Mouse (Mus musculus) gastrocnemius, postnatal 36 days (tissue): ENCODE data around the gene 4833423E24Rik. TPM values are rescaled to one million over a fixed set of nuclear protein-coding genes. Genes with fewer than 3 reads are reported as not detected.

Source experiments
- DNase-seq, 2 experiments: peaks; one replicate each; pipeline ENCODE4 v3.0.0; 2022
- intact Hi-C: fragments of 180-260 bp; cut with DNase I; formaldehyde crosslinking; loops from one replicate; pipeline ENCODE4 v1.15.1; 2025
- long read RNA-seq, 2 experiments: library from polyadenylated mRNA; stranded (forward); transcript quantifications; one replicate each; pipeline ENCODE4 v2.0.0; 2021
- total RNA-seq, 2 experiments: library from RNA; stranded (reverse); gene quantifications; 2 replicates each; pipeline ENCODE4 v1.2.3; 2021

Gene 4833423E24Rik
- total RNA-seq, result not detected
- long read RNA-seq, experiment 1, result 0 reads
- long read RNA-seq, experiment 2, result 0 reads

DNA sequence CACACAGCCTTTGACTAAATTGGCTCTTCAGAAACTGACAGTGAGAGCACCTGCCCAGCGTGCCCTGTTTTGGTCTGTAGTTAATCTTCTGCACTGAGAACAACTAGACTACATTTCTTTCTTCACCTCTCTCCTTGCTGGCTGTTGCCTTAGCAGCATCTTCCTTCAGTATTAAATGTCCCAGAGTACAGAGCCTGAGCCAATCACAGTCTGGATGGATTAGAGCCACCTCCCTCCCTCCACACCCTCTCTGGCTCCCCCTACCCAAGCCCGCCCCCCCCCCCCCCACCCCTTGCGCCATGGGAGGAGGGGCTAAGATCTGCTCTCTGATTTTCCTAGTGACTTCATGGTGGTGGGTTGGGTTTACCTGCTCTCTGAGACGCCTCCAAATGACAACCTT is at the start of gene 4833423E24Rik:
Gene 4833423E24Rik (minus strand): TSS at position 146 of the 400 bp plus-strand sequence.
- DNase-seq, result no peak
- intact Hi-C loops, result no loop called here

DNA sequence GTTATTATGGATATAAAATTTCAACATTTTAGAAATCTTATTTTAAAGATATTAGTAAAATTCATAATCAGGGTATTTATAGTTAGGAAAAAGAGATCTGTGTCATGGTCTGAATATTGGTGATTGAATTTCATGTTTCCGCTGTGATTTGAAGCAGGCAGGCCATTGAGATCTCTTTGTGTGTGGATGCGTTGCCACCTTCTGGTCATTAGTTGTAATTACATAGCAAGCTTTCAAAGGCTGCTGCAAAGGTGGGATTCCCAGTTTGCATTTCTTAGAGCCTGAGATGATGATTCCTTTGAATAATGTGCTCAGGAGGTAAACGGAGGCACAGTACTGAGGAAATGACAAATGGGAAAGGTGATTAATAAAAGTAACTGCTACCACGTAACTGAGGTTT is 42.4 kb upstream of the 4833423E24Rik start:
- intact Hi-C loops, result loop anchor here (5.0 kb wide), 2 partner anchors 314 to 439 kb away; no protein-coding TSS in a partner anchor
- DNase-seq, result no peak

DNA sequence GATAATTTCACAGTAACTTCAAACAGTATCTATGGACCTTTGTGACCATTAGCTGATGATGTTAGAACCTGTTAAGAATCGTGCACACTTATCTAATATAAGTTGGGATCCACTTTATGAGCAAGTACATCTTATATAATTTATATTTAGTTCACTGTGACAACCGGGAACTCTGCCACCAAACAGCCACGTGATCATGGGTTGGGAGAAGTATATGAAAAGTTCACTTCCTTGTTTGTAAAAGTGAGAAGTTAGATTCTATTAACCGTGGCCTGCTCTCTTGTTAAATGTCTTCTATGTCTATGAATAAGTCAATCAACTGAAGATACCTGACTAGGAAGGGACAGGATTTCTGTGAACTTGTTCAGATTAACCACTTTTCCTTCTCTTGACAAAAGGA is 41.4 kb upstream of the 4833423E24Rik start:
- intact Hi-C loops, result loop anchor here (5.0 kb wide), 2 partner anchors 313 to 438 kb away; no protein-coding TSS in a partner anchor

DNA sequence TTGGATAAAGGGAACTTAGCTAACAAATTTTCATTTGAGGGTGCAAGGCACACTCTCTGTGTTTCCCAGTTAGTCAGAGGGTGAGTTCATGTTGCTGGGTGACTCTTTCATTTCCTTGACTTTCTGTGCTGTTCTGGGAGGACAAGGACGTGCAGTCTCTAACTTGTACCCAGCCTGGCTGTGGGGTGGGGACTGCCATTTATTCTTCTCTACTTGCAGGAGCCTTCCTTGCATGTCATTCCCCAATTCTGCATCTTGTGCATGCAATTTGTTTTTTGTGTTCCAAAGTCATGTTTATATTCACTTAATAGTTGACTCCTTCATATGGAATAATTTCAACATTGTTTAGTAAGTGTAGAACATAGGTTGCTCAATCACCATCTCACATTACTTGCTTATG is 36.0 kb upstream of the 4833423E24Rik start:
- DNase-seq, result no peak

More for the DNA sequence above, 41.4 kb upstream of the 4833423E24Rik start:
- no peak for DNase-seq

DNA sequence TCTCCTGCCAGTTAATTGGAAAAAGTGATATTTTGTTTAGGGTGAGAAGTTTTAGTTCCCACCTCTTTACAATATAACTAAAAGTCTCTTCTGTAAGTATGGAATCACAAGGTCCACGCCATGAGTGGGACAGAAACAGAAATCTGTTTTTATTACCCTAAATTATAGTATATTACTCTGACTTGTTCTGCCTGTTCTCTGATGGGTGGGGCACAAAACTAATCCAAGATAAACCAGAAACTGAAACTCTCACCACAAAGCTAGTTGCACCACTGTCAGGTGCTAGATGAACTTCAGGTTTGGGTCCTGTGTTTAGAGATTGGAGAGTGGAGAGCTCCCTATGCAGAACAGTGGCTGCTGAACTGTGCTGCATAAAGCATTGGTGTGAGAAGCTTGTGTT is 15.1 kb upstream of the 4833423E24Rik start:
- no peak for DNase-seq
- intact Hi-C loops, result no loop called here

More for the DNA sequence above, 36.0 kb upstream of the 4833423E24Rik start:
- intact Hi-C loops, result no loop called here

DNA sequence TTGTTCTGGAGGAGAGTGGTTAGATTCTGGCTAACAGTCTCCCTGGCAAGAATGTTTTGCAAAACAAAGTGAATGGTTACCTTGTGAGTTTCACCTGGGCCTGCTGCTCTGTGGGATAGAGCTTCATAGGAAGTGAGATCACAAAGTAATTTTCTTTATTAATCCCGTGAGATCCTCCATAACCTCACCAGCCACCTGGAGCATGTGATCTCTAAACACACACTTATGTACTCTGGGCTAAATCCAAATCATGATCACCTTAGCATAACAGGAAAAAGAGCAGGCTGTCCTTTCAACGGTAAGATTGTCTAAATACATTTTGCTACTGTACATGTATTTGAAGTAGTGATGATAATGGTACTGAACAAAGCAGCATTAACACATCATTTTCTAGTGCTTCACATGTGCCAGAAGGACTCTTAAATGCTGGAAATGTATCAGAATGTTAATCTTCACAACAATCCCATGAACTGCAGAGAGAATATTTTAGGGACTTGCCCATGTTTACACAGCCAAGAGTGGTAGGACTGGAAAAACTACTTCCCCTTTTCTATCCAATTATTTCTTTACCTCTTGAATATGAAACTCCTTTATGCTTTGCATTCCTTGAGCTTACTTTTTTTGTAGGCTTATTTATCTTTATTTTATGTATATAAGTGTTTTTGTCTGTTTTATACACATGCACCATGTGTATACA is 13.4 kb upstream of the 4833423E24Rik start:
- no peak for DNase-seq
- intact Hi-C loops, result no loop called here

DNA sequence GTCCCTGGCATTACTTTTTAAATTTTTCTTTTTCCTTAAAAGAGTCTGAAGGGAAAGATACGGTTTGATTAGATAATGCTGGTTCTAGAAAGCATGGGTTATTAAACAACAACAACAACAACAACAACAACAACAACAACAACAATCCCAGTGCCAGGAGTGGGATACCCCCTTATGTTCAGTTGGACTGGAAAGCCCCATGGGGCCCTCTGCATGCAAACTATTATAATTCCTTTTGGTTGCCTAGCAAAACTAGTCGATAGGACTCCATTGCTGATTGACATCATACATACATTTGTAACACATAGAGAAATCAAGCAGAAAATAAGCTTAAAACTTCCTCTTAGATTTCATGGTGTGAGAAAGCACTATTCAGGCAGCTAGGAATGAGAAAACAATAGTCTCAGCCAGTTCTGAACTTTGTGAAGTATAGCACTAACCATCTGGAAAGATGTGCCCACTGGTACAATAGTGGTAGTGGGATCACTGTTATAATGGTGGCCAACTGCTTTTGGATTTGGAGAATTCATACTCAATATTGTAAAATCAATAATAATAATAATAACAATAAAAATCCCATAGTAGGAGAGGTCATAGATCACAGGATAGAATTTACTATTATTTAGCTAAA is 4.2 kb upstream of the 4833423E24Rik start:
- no peak for DNase-seq
- intact Hi-C loops, result no loop called here

DNA sequence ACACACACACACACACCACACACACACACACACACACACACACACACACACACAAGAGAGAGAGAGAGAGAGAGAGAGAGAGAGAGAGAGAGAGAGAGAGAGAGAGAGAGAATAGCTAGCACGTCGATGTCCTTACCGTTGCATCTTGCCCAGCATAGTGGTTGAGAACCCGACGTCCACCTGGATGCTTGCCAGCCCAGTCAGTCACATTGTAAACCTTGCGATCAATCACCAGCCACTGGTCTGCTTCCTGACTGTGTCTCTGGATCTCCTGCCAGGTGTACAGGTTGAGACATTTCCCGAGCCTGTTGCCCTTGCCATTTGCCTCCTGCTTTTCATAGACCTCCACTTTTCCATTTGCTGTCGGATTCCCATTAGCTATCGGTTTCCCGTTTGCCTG is 532 bp downstream of the 4833423E24Rik start:
- intact Hi-C loops, result no loop called here
- no peak for DNase-seq

DNA sequence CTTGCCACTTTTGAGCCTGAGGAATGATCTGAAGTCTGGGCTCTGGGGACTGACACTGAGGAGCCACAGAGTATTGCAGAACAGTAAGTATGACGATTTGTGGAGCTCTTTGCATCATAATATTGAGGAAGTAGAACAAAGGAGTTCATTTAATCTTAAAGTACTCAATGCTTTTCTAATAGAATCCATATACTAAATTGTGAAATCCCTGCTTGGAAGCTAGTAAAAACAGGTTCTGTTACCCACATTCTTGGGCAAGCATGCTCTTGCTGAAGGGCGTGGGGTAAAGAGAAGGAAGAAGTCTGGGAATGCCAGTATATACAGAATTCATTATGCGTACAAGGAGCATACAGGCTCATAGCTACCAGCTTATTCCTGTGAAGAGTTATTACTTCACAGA is 8.4 kb downstream of the 4833423E24Rik start:
- DNase-seq, result no peak
- intact Hi-C loops, result no loop called here

DNA sequence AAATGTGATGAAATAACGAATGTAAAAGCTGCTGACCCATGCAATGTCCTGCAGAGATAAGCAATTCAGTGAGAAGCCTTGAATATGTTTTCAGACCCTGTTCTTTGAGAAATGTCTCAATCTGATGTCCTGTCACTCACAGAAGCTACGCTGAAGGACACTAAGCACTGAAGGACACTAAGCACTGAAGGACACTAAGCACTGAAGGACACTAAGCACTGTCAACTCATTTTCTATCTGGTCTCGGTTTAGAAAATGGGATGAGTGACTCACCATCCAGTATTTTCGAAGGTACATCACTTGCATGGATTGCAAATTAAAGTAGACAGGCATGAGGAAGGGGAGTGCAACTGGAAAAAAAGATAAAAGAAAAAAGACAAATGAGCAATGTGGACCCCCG is 28.4 kb downstream of the 4833423E24Rik start:
- no peak for DNase-seq
- intact Hi-C loops, result no loop called here

DNA sequence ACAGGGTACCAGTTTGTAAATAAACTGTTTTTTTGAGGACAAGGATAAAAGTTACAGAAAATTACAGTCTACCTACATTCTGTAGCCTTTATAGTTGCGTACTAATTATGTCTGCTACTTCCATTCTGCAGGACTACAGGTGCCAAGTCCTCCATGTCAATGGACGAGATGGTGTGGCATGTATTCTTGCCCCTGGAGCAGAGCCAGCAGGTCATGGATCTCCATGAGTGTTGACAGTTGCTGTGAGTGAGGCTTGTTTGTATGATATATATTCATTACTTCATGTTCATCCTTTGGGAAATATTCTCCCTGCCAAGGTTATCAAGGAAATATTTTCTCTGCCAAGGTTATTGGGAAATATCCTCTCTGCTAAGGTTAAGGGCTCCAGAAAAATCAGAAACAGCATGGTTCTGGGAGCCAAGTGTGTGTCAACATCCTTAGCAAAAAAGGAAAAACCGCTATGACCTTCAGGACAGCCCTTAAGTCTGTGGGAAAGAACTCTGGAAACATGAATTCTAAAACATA is 52.0 kb downstream of the 4833423E24Rik start:
- DNase-seq, result no peak
- intact Hi-C loops, result no loop called here

DNA sequence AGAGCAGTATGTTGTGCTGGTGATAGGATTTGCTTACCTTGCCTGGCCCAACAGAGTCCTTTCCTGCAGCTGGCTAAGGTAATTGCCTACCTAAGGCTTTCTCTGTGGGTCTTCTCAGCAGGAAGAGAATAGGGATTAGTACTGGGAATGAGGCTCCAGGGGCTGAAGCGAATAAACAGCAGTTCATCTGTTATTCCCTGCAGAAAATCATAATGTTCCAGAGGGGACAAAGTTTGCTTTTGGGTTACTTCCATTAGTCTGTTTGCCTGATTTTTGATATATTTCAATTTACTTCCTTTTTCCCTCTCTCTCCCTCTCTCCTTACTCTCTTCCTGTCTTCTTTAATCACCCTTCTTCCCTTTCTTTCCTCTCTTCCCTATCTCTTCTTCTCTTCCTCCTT is 75.3 kb downstream of the 4833423E24Rik start, which contains the start of gene Olfr995:
Gene Olfr995 (minus strand): TSS at position 101 of the 400 bp plus-strand sequence.
- intact Hi-C loops, result no loop called here
- no peak for DNase-seq

DNA sequence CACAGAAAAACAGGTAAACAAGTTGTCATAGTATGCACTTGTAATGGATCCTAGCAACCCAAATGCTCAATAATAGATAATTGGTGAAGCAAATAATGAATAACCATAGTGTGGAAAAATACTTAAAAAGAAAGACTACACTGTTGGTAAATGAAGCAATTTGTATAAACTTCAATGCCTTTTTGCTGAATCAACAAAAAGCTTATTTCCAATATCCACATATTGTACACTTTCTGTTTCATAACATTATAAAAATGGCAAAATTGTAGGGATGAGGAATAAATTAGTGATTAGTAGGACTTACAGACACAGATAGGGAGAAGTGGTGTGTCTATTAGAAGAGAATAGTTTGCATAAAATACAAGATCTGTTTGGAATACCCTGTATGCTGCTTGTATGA is 76.3 kb downstream of the 4833423E24Rik start:
- intact Hi-C loops, result no loop called here

DNA sequence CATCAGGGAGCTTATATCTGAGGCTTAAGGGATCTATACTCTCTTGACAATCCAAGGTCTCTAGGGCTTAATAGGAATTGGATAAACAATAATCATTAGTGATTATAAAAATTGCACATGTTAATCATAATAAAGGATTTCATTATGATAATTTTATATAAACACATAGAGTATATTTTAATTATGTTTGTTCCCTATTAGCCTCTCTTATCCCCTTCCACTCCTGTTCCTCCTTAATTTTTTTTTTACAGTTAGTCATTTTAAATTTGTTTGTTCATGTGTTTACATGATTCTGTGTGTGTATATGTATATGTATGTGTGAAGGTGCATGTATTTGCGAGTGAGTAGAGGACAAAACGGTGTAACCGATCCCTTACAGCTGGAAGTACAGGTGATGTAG is 82.5 kb downstream of the 4833423E24Rik start, which contains the start of gene Olfr994:
Gene Olfr994 (minus strand): TSS at position 101 of the 400 bp plus-strand sequence.
- no peak for DNase-seq
- intact Hi-C loops, result no loop called here

More for the DNA sequence above, 76.3 kb downstream of the 4833423E24Rik start:
- DNase-seq, result no peak

Other genes with a start within 250 kb of the 4833423E24Rik start
- gene Olfr987, start 179.7 kb downstream of the 4833423E24Rik start, total RNA-seq, result not detected
- not detected for gene Olfr988, start 155.8 kb downstream of the 4833423E24Rik start, total RNA-seq
- not detected for gene Olfr992, start 109.6 kb downstream of the 4833423E24Rik start, total RNA-seq
- gene Olfr993, start 104.1 kb downstream of the 4833423E24Rik start, total RNA-seq, result not detected
- not detected for gene Olfr994, start 82.6 kb downstream of the 4833423E24Rik start, total RNA-seq
- not detected for gene Olfr995, start 75.4 kb downstream of the 4833423E24Rik start, total RNA-seq
- not detected for gene Olfr996, start 60.2 kb upstream of the 4833423E24Rik start, total RNA-seq
- not detected for gene Olfr998, start 69.9 kb upstream of the 4833423E24Rik start, total RNA-seq
- not detected for gene Olfr1000, start 92.9 kb upstream of the 4833423E24Rik start, total RNA-seq
- gene Olfr1002, start 131.7 kb upstream of the 4833423E24Rik start, total RNA-seq, result not detected
- not detected for gene Olfr154, start 145.4 kb upstream of the 4833423E24Rik start, total RNA-seq
- not detected for gene Olfr1006, start 159.7 kb upstream of the 4833423E24Rik start, total RNA-seq
- gene Olfr1008, start 170.4 kb upstream of the 4833423E24Rik start, total RNA-seq, result not detected
- gene Olfr1009, start 196.4 kb upstream of the 4833423E24Rik start, total RNA-seq, result not detected
- gene Olfr1012, start 243.7 kb upstream of the 4833423E24Rik start, total RNA-seq, result not detected
- not detected for gene Olfr1013, start 248.1 kb upstream of the 4833423E24Rik start, total RNA-seq